Mouse (Mus musculus) kidney, adult 2 months (tissue): ENCODE results near the gene Intu. TPM values are rescaled to one million over a fixed set of nuclear protein-coding genes. Genes with fewer than 3 reads are reported as not detected.
A peak's percentile ranks its signal among the peaks of the same experiment; 100 is the strongest.

ENCODE experiments used
- DNase-seq: peaks from one replicate; pipeline ENCODE4 v3.0.0; 2021
- H3K27ac ChIP-seq: fragments of 200-500 bp; 2 replicates; pipeline ENCODE4 v1.5.1; 2012; ENCODE audit warnings: low read depth, low read length, control low read depth, inconsistent platforms; ENCODE audit not compliant: insufficient read depth
- H3K27me3 ChIP-seq: fragments of 200-500 bp; replicated peaks from 2 replicates; pipeline ENCODE4 v1.6.1; 2012; ENCODE audit warnings: mild to moderate bottlenecking, moderate library complexity, low read length, inconsistent platforms; ENCODE audit not compliant: control insufficient read depth, insufficient read depth
- H3K36me3 ChIP-seq: fragments of 200-500 bp; 2 replicates; pipeline ENCODE4 v1.6.1; 2012; ENCODE audit warnings: mild to moderate bottlenecking, moderate library complexity, low read length, inconsistent platforms; ENCODE audit not compliant: control insufficient read depth, insufficient read depth
- H3K4me1 ChIP-seq: fragments of 200-500 bp; 2 replicates; pipeline ENCODE4 v1.6.1; 2011; ENCODE audit warnings: low read length; ENCODE audit not compliant: control insufficient read depth, insufficient read depth
- H3K4me3 ChIP-seq: fragments of 200-500 bp; 2 replicates; pipeline ENCODE4 v1.5.1; 2011; ENCODE audit warnings: mild to moderate bottlenecking, low read depth, low read length, control low read depth; ENCODE audit not compliant: insufficient read depth
- CTCF ChIP-seq: fragments of 200-500 bp; conservative IDR thresholded peaks from 2 replicates; pipeline ENCODE4 v1.5.1; 2011; ENCODE audit warnings: low read depth, mild to moderate bottlenecking, control low read depth, low read length, moderate library complexity, mixed read lengths; ENCODE audit not compliant: insufficient read depth, insufficient read length
- POLR2A ChIP-seq: fragments of 200-500 bp; IDR thresholded peaks from one replicate; pipeline ENCODE4 v1.6.1; 2011; ENCODE audit warnings: low read depth, low read length, control low read depth
- WGBS: fragments of 180-500 bp; shearing (Covaris S2); methylation state at CpG from one replicate; pipeline ENCODE4 v1.1.7; 2018; 5-methylcytosine and 5-hydroxymethylcytosine counted together
- polyA plus RNA-seq: library from polyadenylated mRNA; depleted of rRNA; stranded (reverse); fragments of >200 nt; gene quantifications from 2 replicates; pipeline ENCODE4 v1.2.3, GENCODE M21; 2012

Intu gene
- polyA plus RNA-seq, 1 experiment: 4.0 TPM

DNA sequence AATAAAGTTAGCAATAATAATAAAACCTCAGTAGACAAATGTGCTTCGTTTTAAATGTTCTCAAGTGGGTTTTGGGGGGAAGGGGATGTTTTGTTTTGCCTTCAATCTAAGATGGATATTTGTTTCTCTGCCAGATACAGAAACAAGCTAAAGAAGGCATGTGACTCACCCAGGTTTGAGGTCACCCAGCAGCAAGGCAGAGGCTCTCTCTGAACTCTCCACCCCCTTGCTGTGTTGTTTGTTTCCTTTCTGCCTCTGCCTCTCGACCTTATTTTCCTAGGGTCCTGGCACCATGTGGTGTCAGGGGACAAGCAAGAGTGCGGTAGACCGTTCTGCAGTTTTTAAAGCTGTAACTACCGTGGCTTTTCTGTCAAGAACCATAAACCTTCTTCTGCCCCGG, 8.6 kb upstream of the Intu start:
- no peaks in the 10 kb centered on the region for H3K27me3 ChIP-seq
- no peak overlapping the region for H3K27ac ChIP-seq
- no peak overlapping the region for H3K4me3 ChIP-seq
- no peaks in the 10 kb centered on the region for H3K4me1 ChIP-seq
- TF ChIP-seq POLR2A: no peak
- TF ChIP-seq CTCF: no peak
- DNase-seq: no peak
- H3K36me3 ChIP-seq: no peaks in the 10 kb centered on the region
- 23% methylated on average over 6 of the region's 6 CpGs for WGBS

DNA sequence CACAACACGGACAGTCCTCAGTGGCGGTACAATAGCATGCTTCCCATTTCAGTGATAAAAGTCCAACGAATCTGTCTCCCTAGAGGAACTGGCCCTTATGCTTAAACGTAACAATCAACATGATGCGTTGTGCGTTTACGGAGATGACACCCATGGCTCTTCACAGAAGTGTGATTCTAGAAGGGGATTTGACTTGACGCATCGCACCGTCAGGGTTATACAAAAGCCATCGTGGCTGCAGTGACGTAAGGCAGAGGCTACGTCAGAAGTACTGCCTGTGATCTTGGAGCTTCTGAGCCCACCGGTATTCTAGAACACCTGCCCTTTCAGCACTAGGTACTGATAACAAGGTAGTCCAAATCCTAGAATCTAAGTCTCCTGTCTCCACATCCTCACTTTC, 8.2 kb upstream of the Intu start:
- no peak overlapping the region for H3K27ac ChIP-seq

DNA sequence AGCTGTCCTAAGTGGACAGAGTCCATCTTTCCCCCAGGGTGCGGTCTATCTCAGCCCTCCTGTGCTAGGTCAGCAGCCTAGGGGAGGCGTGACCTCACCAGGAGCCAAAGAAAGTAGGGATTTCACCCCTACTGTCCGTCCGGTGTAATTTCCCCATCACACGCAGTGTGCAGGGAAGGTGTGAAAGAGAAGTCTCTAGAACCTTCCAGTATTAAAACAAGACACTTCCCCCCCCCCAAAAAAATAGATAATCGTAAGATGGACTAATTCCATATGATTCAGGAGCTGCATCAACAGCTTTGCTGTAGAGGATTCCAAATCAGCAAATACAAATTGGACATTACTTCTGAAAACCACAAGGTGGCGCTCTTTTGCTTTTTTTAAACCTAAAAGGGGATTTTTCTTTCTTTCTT, 7.7 kb upstream of the Intu start:
- Histone ChIP-seq H3K27ac (no peak overlapping the region), H3K4me1 (no peaks in the 10 kb centered on the region), H3K36me3 (no peaks in the 10 kb centered on the region), H3K27me3 (no peaks in the 10 kb centered on the region), H3K4me3 (no peak overlapping the region)
- TF ChIP-seq POLR2A: no peak
- no peak for TF ChIP-seq CTCF
- no peak for DNase-seq
- WGBS: 10% methylated on average over 7 of the region's 7 CpGs

More for the DNA sequence above, 8.2 kb upstream of the Intu start:
- H3K27me3 ChIP-seq: no peaks in the 10 kb centered on the region
- no peaks in the 10 kb centered on the region for H3K4me1 ChIP-seq
- H3K4me3 ChIP-seq: no peak overlapping the region
- WGBS: 60% methylated on average over 14 of the region's 14 CpGs
- no peak for TF ChIP-seq CTCF
- TF ChIP-seq POLR2A: no peak
- no peaks in the 10 kb centered on the region for H3K36me3 ChIP-seq
- no peak for DNase-seq

DNA sequence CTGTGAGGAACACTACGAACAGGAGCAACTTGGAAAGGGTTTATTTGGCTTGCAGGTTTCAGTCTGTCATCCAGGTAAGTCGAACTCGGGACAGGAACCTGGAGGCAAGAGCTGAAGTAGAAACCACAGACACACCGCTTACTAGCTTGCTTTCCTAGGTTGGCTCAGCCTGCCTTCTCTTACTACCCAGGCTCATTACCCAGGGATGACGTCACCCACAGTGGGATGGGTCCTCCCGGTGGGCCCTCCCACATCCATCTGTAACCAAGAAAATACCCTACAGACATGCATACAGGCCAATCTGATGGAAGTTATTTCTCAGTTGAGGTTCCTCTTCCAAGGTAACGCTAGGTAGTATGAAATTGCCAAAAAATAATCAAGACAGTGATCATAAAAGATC, 6.2 kb upstream of the Intu start:
- no peaks in the 10 kb centered on the region for H3K4me1 ChIP-seq
- H3K36me3 ChIP-seq: no peaks in the 10 kb centered on the region
- H3K27ac ChIP-seq: no peak overlapping the region
- no peaks in the 10 kb centered on the region for H3K27me3 ChIP-seq
- no peak for DNase-seq
- no peak for TF ChIP-seq POLR2A
- TF ChIP-seq CTCF: no peak
- H3K4me3 ChIP-seq: no peak overlapping the region
- WGBS: 80% methylated on average over 7 of the region's 7 CpGs

DNA sequence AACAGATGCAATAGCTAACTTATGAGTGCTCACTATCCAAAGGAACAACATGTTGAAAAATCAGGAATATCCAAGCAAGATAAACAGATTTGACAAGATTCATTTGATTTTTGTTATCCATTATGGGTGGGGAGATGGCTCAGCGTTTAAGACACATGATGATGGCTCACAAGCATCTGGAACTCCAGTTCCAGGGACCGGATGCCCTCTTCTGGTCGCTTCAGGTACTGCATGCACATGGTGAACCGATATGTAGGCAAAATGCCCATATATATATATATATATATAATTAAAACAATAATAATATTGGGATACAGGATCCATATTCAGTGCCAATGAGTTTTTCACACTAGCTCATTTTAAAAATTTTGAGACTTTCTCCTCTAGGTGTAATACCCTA, 5.7 kb upstream of the Intu start:
- H3K27me3 ChIP-seq: no peaks in the 10 kb centered on the region
- no peaks in the 10 kb centered on the region for H3K4me1 ChIP-seq
- DNase-seq: peak; percentile 29
- no peak overlapping the region for H3K4me3 ChIP-seq
- 19% methylated on average over 4 of the region's 4 CpGs for WGBS
- no peak overlapping the region for H3K27ac ChIP-seq
- no peak for TF ChIP-seq POLR2A
- TF ChIP-seq CTCF: peak; percentile 61
- H3K36me3 ChIP-seq: no peaks in the 10 kb centered on the region

DNA sequence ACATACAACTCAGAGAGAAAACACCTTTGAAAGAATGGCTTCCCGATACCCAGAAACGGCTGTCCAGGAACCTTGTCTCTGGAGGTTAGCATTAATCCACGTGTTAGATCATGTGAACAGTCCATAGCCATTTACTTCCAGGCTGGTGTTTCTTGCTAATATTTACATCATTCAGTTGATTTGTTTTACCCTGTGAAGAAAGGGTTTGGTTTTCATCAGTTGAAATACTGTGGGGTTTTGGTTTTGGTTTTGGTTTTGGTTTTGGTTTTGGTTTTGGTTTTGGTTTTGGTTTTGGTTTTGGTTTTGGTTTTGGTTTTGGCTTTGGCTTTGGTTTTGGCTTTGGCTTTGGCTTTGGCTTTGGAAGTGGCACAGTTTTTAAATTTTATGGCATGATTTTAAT, 5.0 kb upstream of the Intu start:
- 0 out of 2 replicates have a peak, but pooled peaks cover 2% of the 10 kb centered on the region for H3K4me1 ChIP-seq
- no peaks in the 10 kb centered on the region for H3K36me3 ChIP-seq
- H3K27ac ChIP-seq: no peak overlapping the region
- DNase-seq: no peak
- 85% methylated on average over 3 of the region's 3 CpGs for WGBS
- no peaks in the 10 kb centered on the region for H3K27me3 ChIP-seq
- no peak overlapping the region for H3K4me3 ChIP-seq
- TF ChIP-seq CTCF (no peak), POLR2A (no peak)

DNA sequence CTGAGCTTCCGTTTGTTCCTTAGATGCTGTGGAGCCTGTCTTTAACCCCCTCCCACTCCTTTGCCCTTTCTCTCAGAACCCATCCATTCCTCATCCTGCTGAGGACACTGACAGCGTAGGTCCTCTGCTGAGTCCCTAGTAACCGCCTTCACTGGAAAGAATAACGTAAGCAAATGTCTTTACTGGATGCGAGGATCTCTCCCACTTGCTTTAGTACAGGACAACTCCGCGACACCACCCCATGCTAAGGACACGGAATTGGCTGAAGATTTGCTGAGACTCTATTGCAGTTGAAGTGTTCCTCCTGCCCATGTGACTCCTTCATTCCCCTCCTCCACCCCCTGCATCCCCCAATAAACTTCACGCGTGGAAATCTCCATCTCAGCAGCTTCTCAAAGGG, 3.9 kb upstream of the Intu start:
- 45% methylated on average over 10 of the region's 10 CpGs for WGBS
- DNase-seq: no peak
- TF ChIP-seq POLR2A (no peak), CTCF (no peak)

More for the DNA sequence above, 3.9 kb upstream of the Intu start:
- Histone ChIP-seq H3K27ac (no peak overlapping the region), H3K4me1 (0 out of 2 replicates have a peak, but pooled peaks cover 4% of the 10 kb centered on the region), H3K27me3 (no peaks in the 10 kb centered on the region), H3K4me3 (no peak overlapping the region), H3K36me3 (no peaks in the 10 kb centered on the region)
